Mouse (Mus musculus) CH12.LX (cell line): ENCODE measurements around the gene Ttll7. TPM values are rescaled to one million over a fixed set of nuclear protein-coding genes. Genes with fewer than 3 reads are reported as not detected.

Source experiments
- DNase-seq: peaks from one replicate; pipeline ENCODE4 v3.0.0-alpha.2; 2013; ENCODE audit errors: extremely low read depth
- H3K27ac ChIP-seq: 2 replicates; pipeline ENCODE4 v1.5.1; 2012; ENCODE audit warnings: low read depth, mild to moderate bottlenecking, control low read depth, moderate library complexity; ENCODE audit not compliant: insufficient read depth
- H3K27me3 ChIP-seq: replicated peaks from 2 replicates; pipeline ENCODE3; 2012; ENCODE audit warnings: inconsistent platforms
- H3K36me3 ChIP-seq, 2 experiments: replicated peaks in 1 of 2; 2 replicates each; pipeline versions ENCODE3 to v1.6.1; 2012; ENCODE audit warnings: inconsistent platforms in 1 of 2, low read length in 1 of 2, mild to moderate bottlenecking in 1 of 2, mixed read lengths in 1 of 2, moderate library complexity in 1 of 2; ENCODE audit not compliant: control insufficient read depth in 1 of 2, insufficient read depth in 1 of 2
- H3K4me1 ChIP-seq, 2 experiments: 2 replicates each; pipeline ENCODE4 v1.6.1; 2012; ENCODE audit warnings: inconsistent platforms in 1 of 2, moderate library complexity in 1 of 2; ENCODE audit not compliant: insufficient read depth in 2 of 2, control insufficient read depth in 1 of 2
- H3K4me2 ChIP-seq: 2 replicates; pipeline ENCODE4 v1.6.1; 2012; ENCODE audit warnings: low read depth, mild to moderate bottlenecking, control low read depth; ENCODE audit not compliant: poor library complexity, insufficient read depth, severe bottlenecking
- H3K4me3 ChIP-seq, 3 experiments: fragments of 150-350 bp in 1 of 3; sonication (generic) in 1 of 3; replicated peaks in 1 of 3; 2 replicates each; pipeline versions ENCODE3 to v1.5.1; 2011 to 2012; ENCODE audit warnings: low read depth in 2 of 3, low read length in 2 of 3, mild to moderate bottlenecking in 2 of 3, moderate library complexity in 2 of 3, control low read depth in 1 of 3, improper control_type of control experiment in 1 of 3, inconsistent platforms in 1 of 3, mixed read lengths in 1 of 3; ENCODE audit not compliant: poor library complexity in 1 of 3
- H3K79me2 ChIP-seq: replicated peaks from 2 replicates; pipeline ENCODE4 v1.6.1; 2012; ENCODE audit warnings: mild to moderate bottlenecking, moderate library complexity; ENCODE audit not compliant: control insufficient read depth, poor library complexity, insufficient read depth, severe bottlenecking; ENCODE audit errors: extremely low read depth
- H3K9ac ChIP-seq: 2 replicates; pipeline ENCODE4 v1.6.1; 2012; ENCODE audit warnings: low read depth, mild to moderate bottlenecking, control low read depth, moderate library complexity; ENCODE audit not compliant: insufficient read depth
- H3K9me3 ChIP-seq: replicated peaks from 2 replicates; pipeline ENCODE3; 2012; ENCODE audit warnings: low read length, inconsistent platforms, mixed read lengths
- BHLHE40 ChIP-seq: IDR thresholded peaks from 2 replicates; pipeline ENCODE4 v1.6.1; 2011; ENCODE audit warnings: mild to moderate bottlenecking, low read depth, low read length, improper control_type of control experiment
- CHD1 ChIP-seq: IDR thresholded peaks from 2 replicates; pipeline ENCODE4 v1.6.1; 2012; ENCODE audit warnings: low read depth, low read length, improper control_type of control experiment, inconsistent platforms
- CHD2 ChIP-seq: IDR thresholded peaks from 2 replicates; pipeline ENCODE4 v1.6.1; 2011; ENCODE audit warnings: low read length, improper control_type of control experiment
- CTCF ChIP-seq, 2 experiments: IDR thresholded peaks in 1 of 2; conservative IDR thresholded peaks in 1 of 2; 2 replicates each; pipeline ENCODE4 v1.5.1; 2011 to 2012; ENCODE audit warnings: low read depth in 2 of 2, low read length in 2 of 2, improper control_type of control experiment in 1 of 2, inconsistent platforms in 1 of 2, mild to moderate bottlenecking in 1 of 2, moderate library complexity in 1 of 2
- ELF1 ChIP-seq: IDR thresholded peaks from 2 replicates; pipeline ENCODE4 v1.6.1; 2014; ENCODE audit warnings: low read depth, mild to moderate bottlenecking, inconsistent platforms, low read length, improper control_type of control experiment
- EP300 ChIP-seq: IDR thresholded peaks from 2 replicates; pipeline ENCODE4 v1.6.1; 2011; ENCODE audit warnings: low read length, improper control_type of control experiment
- ETS1 ChIP-seq: conservative IDR thresholded peaks from 2 replicates; pipeline ENCODE4 v1.6.1; 2012; ENCODE audit warnings: low read depth, mild to moderate bottlenecking, inconsistent platforms, low read length, improper control_type of control experiment, moderate library complexity
- GABPA ChIP-seq: IDR thresholded peaks from 2 replicates; pipeline ENCODE4 v1.6.1; 2012; ENCODE audit warnings: low read depth, low read length, improper control_type of control experiment, inconsistent platforms; ENCODE audit not compliant: insufficient replicate concordance
- HCFC1 ChIP-seq: IDR thresholded peaks from 2 replicates; pipeline ENCODE4 v1.6.1; 2012; ENCODE audit warnings: low read depth, mild to moderate bottlenecking, inconsistent platforms, low read length, improper control_type of control experiment
- IRF4 ChIP-seq: IDR thresholded peaks from 2 replicates; pipeline ENCODE4 v1.6.1; 2014; ENCODE audit warnings: low read depth, mild to moderate bottlenecking, inconsistent platforms, low read length, improper control_type of control experiment
- JUN ChIP-seq: IDR thresholded peaks from 2 replicates; pipeline ENCODE4 v1.6.1; 2011; ENCODE audit warnings: low read depth, mild to moderate bottlenecking, low read length, improper control_type of control experiment, moderate library complexity; ENCODE audit not compliant: insufficient read depth
- JUND ChIP-seq: conservative IDR thresholded peaks from 2 replicates; pipeline ENCODE4 v1.6.1; 2011; ENCODE audit warnings: low read depth, low read length, improper control_type of control experiment
- KAT2A ChIP-seq: IDR thresholded peaks from 2 replicates; pipeline ENCODE4 v1.6.1; 2012; ENCODE audit warnings: low read length, improper control_type of control experiment, inconsistent platforms; ENCODE audit not compliant: insufficient replicate concordance
- MAFK ChIP-seq: IDR thresholded peaks from 2 replicates; pipeline ENCODE4 v1.6.1; 2011; ENCODE audit warnings: low read length, improper control_type of control experiment; ENCODE audit not compliant: insufficient replicate concordance
- MAX ChIP-seq: IDR thresholded peaks from 2 replicates; pipeline ENCODE4 v1.6.1; 2011; ENCODE audit warnings: low read length, improper control_type of control experiment
- MAZ ChIP-seq: IDR thresholded peaks from 2 replicates; pipeline ENCODE4 v1.6.1; 2012; ENCODE audit warnings: low read depth, mild to moderate bottlenecking, inconsistent platforms, low read length, improper control_type of control experiment, moderate library complexity
- MEF2A ChIP-seq: IDR thresholded peaks from 2 replicates; pipeline ENCODE4 v1.6.1; 2014; ENCODE audit warnings: low read depth, mild to moderate bottlenecking, inconsistent platforms, low read length, improper control_type of control experiment, borderline replicate concordance
- MXI1 ChIP-seq: IDR thresholded peaks from 2 replicates; pipeline ENCODE4 v1.6.1; 2011; ENCODE audit warnings: mild to moderate bottlenecking, low read depth, low read length, improper control_type of control experiment
- MYC ChIP-seq: IDR thresholded peaks from 2 replicates; pipeline ENCODE4 v1.6.1; 2011; ENCODE audit warnings: low read depth, mild to moderate bottlenecking, improper control_type of control experiment, low read length
- NELFE ChIP-seq: IDR thresholded peaks from 2 replicates; pipeline ENCODE4 v1.6.1; 2011; ENCODE audit warnings: low read depth, low read length, improper control_type of control experiment
- PAX5 ChIP-seq: IDR thresholded peaks from 2 replicates; pipeline ENCODE4 v1.6.1; 2012; ENCODE audit warnings: low read length, inconsistent platforms, mixed read lengths
- POLR2AphosphoS2 ChIP-seq: IDR thresholded peaks from 2 replicates; pipeline ENCODE4 v1.6.1; 2011; ENCODE audit warnings: low read depth, low read length, improper control_type of control experiment
- RAD21 ChIP-seq: IDR thresholded peaks from 2 replicates; pipeline ENCODE4 v1.6.1; 2011; ENCODE audit warnings: low read depth, mild to moderate bottlenecking, low read length, improper control_type of control experiment, moderate library complexity
- RCOR1 ChIP-seq: conservative IDR thresholded peaks from 2 replicates; pipeline ENCODE4 v1.6.1; 2012; ENCODE audit warnings: low read depth, mild to moderate bottlenecking, inconsistent platforms, low read length, improper control_type of control experiment
- SIN3A ChIP-seq: IDR thresholded peaks from 2 replicates; pipeline ENCODE4 v1.6.1; 2012; ENCODE audit warnings: low read length, improper control_type of control experiment, inconsistent platforms
- SMC3 ChIP-seq: IDR thresholded peaks from 2 replicates; pipeline ENCODE4 v1.6.1; 2011; ENCODE audit warnings: low read depth, low read length, improper control_type of control experiment
- TBP ChIP-seq: conservative IDR thresholded peaks from 2 replicates; pipeline ENCODE4 v1.6.1; 2011; ENCODE audit warnings: low read depth, low read length, improper control_type of control experiment
- TCF12 ChIP-seq: IDR thresholded peaks from 2 replicates; pipeline ENCODE4 v1.6.1; 2014; ENCODE audit warnings: low read depth, mild to moderate bottlenecking, inconsistent platforms, low read length, improper control_type of control experiment
- USF1 ChIP-seq: IDR thresholded peaks from 2 replicates; pipeline ENCODE4 v1.6.1; 2014; ENCODE audit warnings: low read depth, mild to moderate bottlenecking, inconsistent platforms, low read length, improper control_type of control experiment
- USF2 ChIP-seq: conservative IDR thresholded peaks from 2 replicates; pipeline ENCODE4 v1.6.1; 2011; ENCODE audit warnings: low read depth, low read length, improper control_type of control experiment
- ZC3H11A ChIP-seq: IDR thresholded peaks from 2 replicates; pipeline ENCODE4 v1.6.1; 2012; ENCODE audit warnings: low read depth, mild to moderate bottlenecking, inconsistent platforms, low read length, improper control_type of control experiment
- ZKSCAN1 ChIP-seq: IDR thresholded peaks from 2 replicates; pipeline ENCODE4 v1.6.1; 2012; ENCODE audit warnings: low read depth, inconsistent platforms, low read length, improper control_type of control experiment, borderline replicate concordance
- ZNF384 ChIP-seq: IDR thresholded peaks from 2 replicates; pipeline ENCODE4 v1.6.1; 2012; ENCODE audit warnings: low read depth, low read length, improper control_type of control experiment, inconsistent platforms
- dilution Hi-C: fragments of 300-500 bp; cut with MboI; formaldehyde crosslinking; loops from 2 replicates; pipeline ENCODE4 v1.14.3; 2020; ENCODE audit warnings: low sequenced_read_pairs; ENCODE audit not compliant: extremely low pct_unique_long_range_greater_than_20kb, extremely low pct_ligation_motif_present
- in situ Hi-C: fragments of 300-500 bp; cut with MboI; formaldehyde crosslinking; loops from 3 replicates; pipeline ENCODE4 v1.14.3; 2019; ENCODE audit warnings: low sequenced_read_pairs, low pct_ligation_motif_present, low pct_unique_long_range_greater_than_20kb, mixed read lengths
- polyA plus RNA-seq: library from polyadenylated mRNA; unstranded; fragments of >175 nt; gene quantifications from 2 replicates; pipeline ENCODE4 v1.2.1, GENCODE M21; 2012; ENCODE audit warnings: low read depth; ENCODE audit not compliant: insufficient read length
- total RNA-seq, 2 experiments: library from RNA; depleted of rRNA; stranded (reverse); fragments of 300-350 nt in 1 of 2; fragments of >200 nt in 1 of 2; gene quantifications; 2 replicates each; pipeline ENCODE4 v1.2.3; 2012 to 2014

The Ttll7 gene
- total and polyA plus RNA-seq, 3 experiments = 1.7 to 3.9 (median 2.0) TPM

DNA sequence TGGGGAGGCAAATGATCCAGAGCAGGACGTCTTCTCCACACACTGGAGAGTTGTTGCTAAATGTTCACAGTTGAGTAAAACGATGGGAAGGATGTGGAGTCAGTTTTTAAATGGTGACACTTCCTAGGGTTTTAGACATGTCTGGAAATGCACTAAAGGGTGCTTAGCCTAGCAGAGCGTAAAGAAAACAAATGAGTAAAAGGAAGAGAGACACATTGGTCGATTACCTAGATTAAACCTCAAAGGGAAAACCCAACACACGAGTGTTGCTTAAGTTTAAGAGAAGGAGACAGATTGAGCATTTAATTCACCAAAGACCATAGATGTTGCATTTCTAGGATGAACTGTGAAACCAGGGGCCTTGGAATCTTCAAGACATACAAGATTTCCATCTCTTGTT, 76.8 kb downstream of the Ttll7 start:
- dilution Hi-C loops = no loop called here

DNA sequence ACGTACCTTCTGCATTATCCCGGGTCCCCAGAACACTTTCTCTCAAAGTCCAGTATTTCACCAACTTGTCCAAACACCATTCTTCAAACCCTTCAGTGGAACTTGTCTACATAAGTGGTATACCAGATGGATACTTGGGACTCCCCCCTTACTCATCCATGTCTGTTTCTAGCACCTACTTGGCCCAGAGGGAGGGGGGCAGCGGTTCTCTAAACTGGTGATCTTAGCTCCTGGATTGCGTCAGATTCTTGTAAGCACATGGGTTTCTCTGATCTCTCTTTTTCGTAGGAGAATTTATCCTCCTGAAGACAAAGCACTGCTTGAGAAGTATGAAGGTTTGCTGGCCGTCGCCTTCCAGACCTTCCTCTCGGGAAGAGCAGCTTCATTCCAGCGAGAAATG, 79.0 kb downstream of the Ttll7 start:
- peak overlapping the region; percentile 68 for H3K9ac ChIP-seq
- no peaks in the 10 kb centered on the region for H3K27me3 ChIP-seq
- H3K79me2 ChIP-seq = no peaks in the 10 kb centered on the region
- H3K4me1 ChIP-seq = peaks cover 43 to 69% of the 10 kb centered on the region in 2 experiments
- H3K4me3 ChIP-seq = peak overlapping the region in 2 of 3 experiments; percentile 8 to 11
- in situ Hi-C loops (loop anchor here (25.0 kb wide), 1 partner anchor 744 kb away; no protein-coding TSS in a partner anchor), dilution Hi-C loops (no loop called here)
- peaks cover 9 to 10% of the 10 kb centered on the region in 2 experiments for H3K36me3 ChIP-seq
- H3K9me3 ChIP-seq = peaks cover 18% of the 10 kb centered on the region
- DNase-seq = peak; percentile 98
- H3K27ac ChIP-seq = peak overlapping the region; percentile 87
- H3K4me2 ChIP-seq = peak overlapping the region; percentile 47
- TF ChIP-seq TCF12 = peak; percentile 62
- TF ChIP-seq RCOR1 = no peak
- TF ChIP-seq KAT2A = 0 out of 2 replicates have a peak, but pooled peaks have one; percentile 26
- peak; percentile 70 for TF ChIP-seq BHLHE40
- peak; percentile 100 for TF ChIP-seq MYC
- TF ChIP-seq SIN3A = no peak
- TF ChIP-seq MAX = peak; percentile 98
- TF ChIP-seq USF1 = no peak
- TF ChIP-seq IRF4 = peak; percentile 96
- TF ChIP-seq NELFE = peak; percentile 28; the same call in 1 of the 2 replicates
- peak; percentile 89 for TF ChIP-seq ETS1
- TF ChIP-seq JUN = peak; percentile 73; the same call in 1 of the 2 replicates
- peak; percentile 86 for TF ChIP-seq EP300
- TF ChIP-seq CHD2 = peak; percentile 84
- peak; percentile 99 for TF ChIP-seq MAZ
- TF ChIP-seq MXI1 = peak; percentile 64; the same call in 1 of the 2 replicates
- no peak for TF ChIP-seq GABPA
- TF ChIP-seq SMC3 = peak; percentile 0; the same call in 1 of the 2 replicates

More for the DNA sequence above, 76.8 kb downstream of the Ttll7 start:
- Histone ChIP-seq H3K4me3 (peak overlapping the region; percentile 26 to 33 (median 28)), H3K27ac (peak overlapping the region; percentile 92), H3K9me3 (peaks cover 13% of the 10 kb centered on the region), H3K4me2 (peak overlapping the region; percentile 93), H3K36me3 (peaks cover 14 to 16% of the 10 kb centered on the region in 2 experiments), H3K4me1 (peaks cover 44 to 68% of the 10 kb centered on the region in 2 experiments), H3K79me2 (no peaks in the 10 kb centered on the region), H3K9ac (peak overlapping the region; percentile 39), H3K27me3 (no peaks in the 10 kb centered on the region)
- TF ChIP-seq POLR2AphosphoS2 (no peak), MXI1 (no peak), CTCF (conservative IDR thresholded peaks at IDR 0.05 in 1 of 2, IDR thresholded peaks at IDR 0.05 in 1 of 2; ENCODE audit: low read depth in 2 of 2, low read length in 2 of 2) (no peak), SMC3 (no peak), ZKSCAN1 (no peak), KAT2A (no peak), JUND (peak; percentile 55; the same call in 1 of the 2 replicates), JUN (peak; percentile 30; the same call in 1 of the 2 replicates), RCOR1 (no peak), GABPA (no peak), IRF4 (peak; percentile 87), HCFC1 (peak; percentile 38; the same call in 1 of the 2 replicates), BHLHE40 (peak; percentile 67), TCF12 (peak; percentile 42; the same call in 1 of the 2 replicates), EP300 (peak; percentile 78), MAFK (0 out of 2 replicates have a peak, but pooled peaks have one; percentile 57), USF2 (no peak), MYC (peak; percentile 61; the same call in 1 of the 2 replicates), ELF1 (0 out of 2 replicates have a peak, but pooled peaks have one; percentile 21), PAX5 (no peak), RAD21 (no peak; the same call in 1 of the 2 replicates), TBP (0 out of 2 replicates have a peak, but pooled peaks have one; percentile 39), MAZ (0 out of 2 replicates have a peak, but pooled peaks have one; percentile 73), ZC3H11A (no peak), MEF2A (peak; percentile 80; the same call in 1 of the 2 replicates), CHD1 (0 out of 2 replicates have a peak, but pooled peaks have one; percentile 30), ETS1 (peak; percentile 69; the same call in 1 of the 2 replicates), NELFE (no peak), CHD2 (no peak), ZNF384 (peak; percentile 42; the same call in 1 of the 2 replicates)
- DNase-seq = peak; percentile 64
- in situ Hi-C loops = loop anchor here (25.0 kb wide), 1 partner anchor 742 kb away; no protein-coding TSS in a partner anchor
